Mouse (Mus musculus): ENCODE measurements around the gene Mucl3. TPM values are rescaled to one million over a fixed set of nuclear protein-coding genes. Genes with fewer than 3 reads are reported as not detected.
A peak's percentile ranks its signal among the peaks of the same experiment; 100 is the strongest.

Mucl3 gene
- polyA plus RNA-seq, 1 experiment from 2014 or later = 0.15 TPM

- H3K9ac ChIP-seq (ENCODE audit: low read depth, low read length) = peak within 1 kb of the TSS; percentile 69
- H3K4me1 ChIP-seq (ENCODE audit: control insufficient read depth, insufficient read depth, low read length) = 0 out of 2 replicates have a peak, but pooled peaks cover 3% of the 10 kb centered on the region
- peaks cover 7% of the 10 kb centered on the region; the same call in 1 of the 2 replicates for H3K36me3 ChIP-seq (ENCODE audit: control insufficient read depth, insufficient read depth, low read length)
- no peaks in the 10 kb centered on the region for H3K9me3 ChIP-seq (ENCODE audit: control insufficient read depth, low read length)
- H3K27me3 ChIP-seq (ENCODE audit: control insufficient read depth, insufficient read depth, low read length) = no peaks in the 10 kb centered on the region
- H3K4me2 ChIP-seq (replicated peaks; ENCODE audit: low read depth, low read length) = peak within 1 kb of the TSS; percentile 83
- no peak within 1 kb of the TSS for H3K27ac ChIP-seq (ENCODE audit: low read depth, low read length)
- peak within 1 kb of the TSS; percentile 57 for H3K4me3 ChIP-seq (ENCODE audit: low read length)
- peak; percentile 95 for ATAC-seq (ENCODE audit: low FRiP score, low TSS enrichment)
- WGBS = 1% methylated on average over 23 of the region's 23 CpGs
Measured at GRCm38 (mm10) chr17:35673416-35674035, 30.0 kb upstream of the Mucl3 start, which contains the start of gene Gtf2h4. TSS of gene Gtf2h4 (minus strand) at chr17:35673739.

- H3K4me1 ChIP-seq (ENCODE audit: control insufficient read depth, insufficient read depth, low read length) = peaks cover 3% of the 10 kb centered on the region; the same call in 1 of the 2 replicates
- H3K4me2 ChIP-seq (replicated peaks; ENCODE audit: low read depth, low read length) = 0 out of 2 replicates have a peak overlapping the region, but pooled peaks have one; percentile 83
- no peak for ATAC-seq (ENCODE audit: low FRiP score, low TSS enrichment)
- 87% methylated on average over 6 of the region's 6 CpGs for WGBS
- no peaks in the 10 kb centered on the region for H3K9me3 ChIP-seq (ENCODE audit: control insufficient read depth, low read length)
- H3K36me3 ChIP-seq (ENCODE audit: control insufficient read depth, insufficient read depth, low read length) = peaks cover 7% of the 10 kb centered on the region; the same call in 1 of the 2 replicates
- peak overlapping the region; percentile 69; the same call in 1 of the 2 replicates for H3K9ac ChIP-seq (ENCODE audit: low read depth, low read length)
- no peaks in the 10 kb centered on the region for H3K27me3 ChIP-seq (ENCODE audit: control insufficient read depth, insufficient read depth, low read length)
- H3K4me3 ChIP-seq (ENCODE audit: low read length) = peak overlapping the region; percentile 57; the same call in 1 of the 2 replicates
- no peak overlapping the region for H3K27ac ChIP-seq (ENCODE audit: low read depth, low read length)
Measured at GRCm38 (mm10) chr17:35672527-35672926, 29.0 kb upstream of the Mucl3 start.

- Histone ChIP-seq H3K27me3 (ENCODE audit: control insufficient read depth, insufficient read depth, low read length) (no peaks in the 10 kb centered on the region), H3K4me3 (ENCODE audit: low read length) (no peak overlapping the region), H3K27ac (ENCODE audit: low read depth, low read length) (no peak overlapping the region), H3K36me3 (ENCODE audit: control insufficient read depth, insufficient read depth, low read length) (peaks cover 7% of the 10 kb centered on the region; the same call in 1 of the 2 replicates), H3K9ac (ENCODE audit: low read depth, low read length) (no peak overlapping the region), H3K9me3 (ENCODE audit: control insufficient read depth, low read length) (no peaks in the 10 kb centered on the region), H3K4me2 (replicated peaks; ENCODE audit: low read depth, low read length) (no peak overlapping the region), H3K4me1 (ENCODE audit: control insufficient read depth, insufficient read depth, low read length) (peaks cover 3% of the 10 kb centered on the region; the same call in 1 of the 2 replicates)
- 93% methylated on average over 6 of the region's 6 CpGs for WGBS
- no peak for ATAC-seq (ENCODE audit: low FRiP score, low TSS enrichment)
Measured at GRCm38 (mm10) chr17:35671846-35672245, 28.4 kb upstream of the Mucl3 start.

- Histone ChIP-seq H3K4me1 (ENCODE audit: control insufficient read depth, insufficient read depth, low read length) (peaks cover 11% of the 10 kb centered on the region; the same call in 1 of the 2 replicates), H3K27ac (ENCODE audit: low read depth, low read length) (no peak overlapping the region), H3K36me3 (ENCODE audit: control insufficient read depth, insufficient read depth, low read length) (peaks cover 7% of the 10 kb centered on the region; the same call in 1 of the 2 replicates), H3K9ac (ENCODE audit: low read depth, low read length) (no peak overlapping the region), H3K4me2 (replicated peaks; ENCODE audit: low read depth, low read length) (no peak overlapping the region), H3K27me3 (ENCODE audit: control insufficient read depth, insufficient read depth, low read length) (no peaks in the 10 kb centered on the region), H3K4me3 (ENCODE audit: low read length) (no peak overlapping the region), H3K9me3 (ENCODE audit: control insufficient read depth, low read length) (no peaks in the 10 kb centered on the region)
- 86% methylated on average over 9 of the region's 9 CpGs for WGBS
- ATAC-seq (ENCODE audit: low FRiP score, low TSS enrichment) = no peak
Measured at GRCm38 (mm10) chr17:35669731-35670130, 26.2 kb upstream of the Mucl3 start.

- peak within 1 kb of the TSS; percentile 59 for H3K4me3 ChIP-seq (ENCODE audit: low read length)
- no peaks in the 10 kb centered on the region for H3K27me3 ChIP-seq (ENCODE audit: control insufficient read depth, insufficient read depth, low read length)
- H3K4me2 ChIP-seq (replicated peaks; ENCODE audit: low read depth, low read length) = peak within 1 kb of the TSS; percentile 88
- H3K9me3 ChIP-seq (ENCODE audit: control insufficient read depth, low read length) = no peaks in the 10 kb centered on the region
- peak within 1 kb of the TSS; percentile 84 for H3K27ac ChIP-seq (ENCODE audit: low read depth, low read length)
- under 1% methylated on average over 61 of the region's 61 CpGs for WGBS
- H3K4me1 ChIP-seq (ENCODE audit: control insufficient read depth, insufficient read depth, low read length) = peaks cover 8% of the 10 kb centered on the region; the same call in 1 of the 2 replicates
- ATAC-seq (ENCODE audit: low FRiP score, low TSS enrichment) = peak; percentile 88
- H3K9ac ChIP-seq (ENCODE audit: low read depth, low read length) = peak within 1 kb of the TSS; percentile 74
- peaks cover 21% of the 10 kb centered on the region for H3K36me3 ChIP-seq (ENCODE audit: control insufficient read depth, insufficient read depth, low read length)
Measured at GRCm38 (mm10) chr17:35667334-35668065, 24.0 kb upstream of the Mucl3 start, which contains the start of gene Vars2. TSS of gene Vars2 (minus strand) at chr17:35667592.

- Histone ChIP-seq H3K27ac (ENCODE audit: low read depth, low read length) (peak overlapping the region; percentile 84), H3K9me3 (ENCODE audit: control insufficient read depth, low read length) (no peaks in the 10 kb centered on the region), H3K27me3 (ENCODE audit: control insufficient read depth, insufficient read depth, low read length) (no peaks in the 10 kb centered on the region), H3K4me3 (ENCODE audit: low read length) (peak overlapping the region; percentile 59), H3K36me3 (ENCODE audit: control insufficient read depth, insufficient read depth, low read length) (peaks cover 24% of the 10 kb centered on the region), H3K4me1 (ENCODE audit: control insufficient read depth, insufficient read depth, low read length) (peaks cover 8% of the 10 kb centered on the region; the same call in 1 of the 2 replicates), H3K4me2 (replicated peaks; ENCODE audit: low read depth, low read length) (peak overlapping the region; percentile 88), H3K9ac (ENCODE audit: low read depth, low read length) (peak overlapping the region; percentile 74)
- ATAC-seq (ENCODE audit: low FRiP score, low TSS enrichment) = peak; percentile 56; the same call in 1 of the 2 replicates
- WGBS = 8% methylated on average over 13 of the region's 13 CpGs
Measured at GRCm38 (mm10) chr17:35666851-35667256, 23.4 kb upstream of the Mucl3 start.

GRCm38 (mm10) chr17:35665957-35666515 is 22.5 kb upstream of the Mucl3 start:
- 81% methylated on average over 17 of the region's 17 CpGs for WGBS
- Histone ChIP-seq H3K4me3 (ENCODE audit: low read length) (no peak overlapping the region), H3K4me2 (replicated peaks; ENCODE audit: low read depth, low read length) (no peak overlapping the region; the same call in 1 of the 2 replicates), H3K27me3 (ENCODE audit: control insufficient read depth, insufficient read depth, low read length) (no peaks in the 10 kb centered on the region), H3K27ac (ENCODE audit: low read depth, low read length) (no peak overlapping the region), H3K9ac (ENCODE audit: low read depth, low read length) (no peak overlapping the region; the same call in 1 of the 2 replicates), H3K4me1 (ENCODE audit: control insufficient read depth, insufficient read depth, low read length) (peaks cover 8% of the 10 kb centered on the region; the same call in 1 of the 2 replicates), H3K36me3 (ENCODE audit: control insufficient read depth, insufficient read depth, low read length) (peaks cover 29% of the 10 kb centered on the region), H3K9me3 (ENCODE audit: control insufficient read depth, low read length) (no peaks in the 10 kb centered on the region)
- ATAC-seq (ENCODE audit: low FRiP score, low TSS enrichment) = no peak

GRCm38 (mm10) chr17:35653086-35653485 is 9.6 kb upstream of the Mucl3 start:
- 80% methylated on average over 2 of the region's 2 CpGs for WGBS
- 0 out of 2 replicates have a peak, but pooled peaks cover 10% of the 10 kb centered on the region for H3K4me1 ChIP-seq (ENCODE audit: control insufficient read depth, insufficient read depth, low read length)
- peaks cover 32% of the 10 kb centered on the region for H3K36me3 ChIP-seq (ENCODE audit: control insufficient read depth, insufficient read depth, low read length)
- no peaks in the 10 kb centered on the region for H3K9me3 ChIP-seq (ENCODE audit: control insufficient read depth, low read length)
- H3K4me3 ChIP-seq (ENCODE audit: low read length) = no peak overlapping the region
- no peaks in the 10 kb centered on the region for H3K27me3 ChIP-seq (ENCODE audit: control insufficient read depth, insufficient read depth, low read length)
- peak overlapping the region; percentile 17; the same call in 1 of the 2 replicates for H3K27ac ChIP-seq (ENCODE audit: low read depth, low read length)
- no peak overlapping the region for H3K4me2 ChIP-seq (replicated peaks; ENCODE audit: low read depth, low read length)
- ATAC-seq (ENCODE audit: low FRiP score, low TSS enrichment) = no peak
- H3K9ac ChIP-seq (ENCODE audit: low read depth, low read length) = no peak overlapping the region
